Mouse (Mus musculus): Measurements from ENCODE around the gene Nostrin. TPM values are rescaled to one million over a fixed set of nuclear protein-coding genes. Genes with fewer than 3 reads are reported as not detected.

Nostrin gene
- total RNA-seq (2014; fragmentation: Nextera tagmentation) (not detected in 2 replicates), total RNA-seq (2017) (0.06 and 0.11 TPM in 2 replicates), polyA plus RNA-seq (2012) (not detected in 2 replicates)

GRCm38 (mm10) chr2:69135661-69136576 lies at the start of gene Nostrin:
Nostrin (plus strand) TSS chr2:69135800.
- ATAC-seq (ENCODE audit: extremely low read depth, insufficient number of reproducible peaks, low FRiP score, poor library complexity, severe bottlenecking) (no peak), DNase-seq (ENCODE audit: low spot score) (no peak)
- TF ChIP-seq CTCF (IDR thresholded peaks at IDR 0.05; ENCODE audit: low read depth, low read length) (no peak), GATA1 (IDR thresholded peaks at IDR 0.05; ENCODE audit: borderline replicate concordance, low read length) (no peak), GATA2 (IDR thresholded peaks at IDR 0.05; ENCODE audit: borderline replicate concordance, low read depth, low read length) (no peak), POLR2AphosphoS5 (IDR thresholded peaks at IDR 0.05; ENCODE audit: insufficient replicate concordance, low read depth, low read length) (no peak)

GRCm38 (mm10) chr2:69086505-69087260 lies 48.9 kb upstream of the Nostrin start:
- Histone ChIP-seq H3K4me1 (ENCODE audit: insufficient read depth, low read depth, low read length) (no peaks in the 10 kb centered on the region), H3K4me3 (ENCODE audit: low read depth, low read length) (no peak overlapping the region), H3K27me3 (ENCODE audit: insufficient read depth, low read length) (no peaks in the 10 kb centered on the region), H3K9me3 (replicated peaks) (no peaks in the 10 kb centered on the region), H3K36me3 (replicated peaks) (peaks cover 80% of the 10 kb centered on the region)
- TF ChIP-seq GATA1 (IDR thresholded peaks at IDR 0.05; ENCODE audit: borderline replicate concordance, low read length), result no peak
- TF ChIP-seq POLR2AphosphoS5 (IDR thresholded peaks at IDR 0.05; ENCODE audit: insufficient replicate concordance, low read depth, low read length), result 0 out of 2 replicates have a peak, but pooled peaks have one; percentile 45
- no peak for ATAC-seq (ENCODE audit: extremely low read depth, insufficient number of reproducible peaks, low FRiP score, poor library complexity, severe bottlenecking)
- DNase-seq (ENCODE audit: low spot score), result no peak

More at GRCm38 (mm10) chr2:69135661-69136576, at the start of gene Nostrin:
- Histone ChIP-seq H3K36me3 (replicated peaks) (no peaks in the 10 kb centered on the region), H3K4me1 (ENCODE audit: insufficient read depth, low read depth, low read length) (no peaks in the 10 kb centered on the region), H3K4me3 (ENCODE audit: low read depth, low read length) (no peak within 1 kb of the TSS), H3K9me3 (replicated peaks) (no peaks in the 10 kb centered on the region), H3K27me3 (ENCODE audit: insufficient read depth, low read length) (peaks cover 5% of the 10 kb centered on the region)

- H3K4me3 ChIP-seq (ENCODE audit: low read depth, low read length), result no peak overlapping the region
- H3K4me1 ChIP-seq (ENCODE audit: insufficient read depth, low read depth, low read length), result peaks cover 2% of the 10 kb centered on the region; the same call in 1 of the 2 replicates
- TF ChIP-seq CTCF (IDR thresholded peaks at IDR 0.05; ENCODE audit: low read depth, low read length), result no peak
- peaks cover 51% of the 10 kb centered on the region for H3K36me3 ChIP-seq (replicated peaks)
- ATAC-seq (ENCODE audit: extremely low read depth, insufficient number of reproducible peaks, low FRiP score, poor library complexity, severe bottlenecking) (no peak), DNase-seq (ENCODE audit: low spot score) (no peak)
- no peaks in the 10 kb centered on the region for H3K27me3 ChIP-seq (ENCODE audit: insufficient read depth, low read length)
- no peaks in the 10 kb centered on the region for H3K9me3 ChIP-seq (replicated peaks)
Observed at GRCm38 (mm10) chr2:69095836-69096235, 39.8 kb upstream of the Nostrin start.

GRCm38 (mm10) chr2:69096821-69097220 lies 38.8 kb upstream of the Nostrin start:
- DNase-seq (ENCODE audit: low spot score) (no peak), ATAC-seq (ENCODE audit: extremely low read depth, insufficient number of reproducible peaks, low FRiP score, poor library complexity, severe bottlenecking) (no peak)
- no peak for TF ChIP-seq TAL1 (conservative IDR thresholded peaks at IDR 0.05; ENCODE audit: low read depth, low read length)
- no peak for TF ChIP-seq GATA2 (IDR thresholded peaks at IDR 0.05; ENCODE audit: borderline replicate concordance, low read depth, low read length)
- TF ChIP-seq POLR2AphosphoS5 (IDR thresholded peaks at IDR 0.05; ENCODE audit: insufficient replicate concordance, low read depth, low read length), result no peak
- TF ChIP-seq CTCF (IDR thresholded peaks at IDR 0.05; ENCODE audit: low read depth, low read length), result no peak
- no peak for TF ChIP-seq GATA1 (IDR thresholded peaks at IDR 0.05; ENCODE audit: borderline replicate concordance, low read length)
- no peak overlapping the region for H3K4me3 ChIP-seq (ENCODE audit: low read depth, low read length)
- no peaks in the 10 kb centered on the region for H3K27me3 ChIP-seq (ENCODE audit: insufficient read depth, low read length)
- no peaks in the 10 kb centered on the region for H3K9me3 ChIP-seq (replicated peaks)
- peaks cover 48% of the 10 kb centered on the region for H3K36me3 ChIP-seq (replicated peaks)
- peaks cover 2% of the 10 kb centered on the region; the same call in 1 of the 2 replicates for H3K4me1 ChIP-seq (ENCODE audit: insufficient read depth, low read depth, low read length)

GRCm38 (mm10) chr2:69097526-69097925 lies 38.1 kb upstream of the Nostrin start:
- no peak overlapping the region for H3K4me3 ChIP-seq (ENCODE audit: low read depth, low read length)
- peaks cover 2% of the 10 kb centered on the region; the same call in 1 of the 2 replicates for H3K4me1 ChIP-seq (ENCODE audit: insufficient read depth, low read depth, low read length)
- ATAC-seq (ENCODE audit: extremely low read depth, insufficient number of reproducible peaks, low FRiP score, poor library complexity, severe bottlenecking) (no peak), DNase-seq (ENCODE audit: low spot score) (no peak)
- TF ChIP-seq GATA1 (IDR thresholded peaks at IDR 0.05; ENCODE audit: borderline replicate concordance, low read length) (no peak), TAL1 (conservative IDR thresholded peaks at IDR 0.05; ENCODE audit: low read depth, low read length) (no peak), CTCF (IDR thresholded peaks at IDR 0.05; ENCODE audit: low read depth, low read length) (no peak), GATA2 (IDR thresholded peaks at IDR 0.05; ENCODE audit: borderline replicate concordance, low read depth, low read length) (no peak), POLR2AphosphoS5 (IDR thresholded peaks at IDR 0.05; ENCODE audit: insufficient replicate concordance, low read depth, low read length) (no peak)
- no peaks in the 10 kb centered on the region for H3K9me3 ChIP-seq (replicated peaks)
- H3K27me3 ChIP-seq (ENCODE audit: insufficient read depth, low read length), result no peaks in the 10 kb centered on the region
- peaks cover 50% of the 10 kb centered on the region for H3K36me3 ChIP-seq (replicated peaks)

GRCm38 (mm10) chr2:69098701-69099100 lies 36.9 kb upstream of the Nostrin start:
- Histone ChIP-seq H3K27me3 (ENCODE audit: insufficient read depth, low read length) (no peaks in the 10 kb centered on the region), H3K36me3 (replicated peaks) (peaks cover 47% of the 10 kb centered on the region), H3K4me1 (ENCODE audit: insufficient read depth, low read depth, low read length) (peaks cover 2% of the 10 kb centered on the region; the same call in 1 of the 2 replicates), H3K4me3 (ENCODE audit: low read depth, low read length) (no peak overlapping the region), H3K9me3 (replicated peaks) (no peaks in the 10 kb centered on the region)
- DNase-seq (ENCODE audit: low spot score) (no peak), ATAC-seq (ENCODE audit: extremely low read depth, insufficient number of reproducible peaks, low FRiP score, poor library complexity, severe bottlenecking) (no peak)
- no peak for TF ChIP-seq GATA1 (IDR thresholded peaks at IDR 0.05; ENCODE audit: borderline replicate concordance, low read length)
- TF ChIP-seq POLR2AphosphoS5 (IDR thresholded peaks at IDR 0.05; ENCODE audit: insufficient replicate concordance, low read depth, low read length), result no peak
- TF ChIP-seq GATA2 (IDR thresholded peaks at IDR 0.05; ENCODE audit: borderline replicate concordance, low read depth, low read length), result no peak
- no peak for TF ChIP-seq CTCF (IDR thresholded peaks at IDR 0.05; ENCODE audit: low read depth, low read length)
- TF ChIP-seq TAL1 (conservative IDR thresholded peaks at IDR 0.05; ENCODE audit: low read depth, low read length), result no peak

All from G1E (cell line).